Mouse (Mus musculus) heart, postnatal 0 days (tissue): ENCODE data around the gene Fxyd1.

ENCODE experiments used
- CTCF ChIP-seq: IDR thresholded peaks from 2 replicates; pipeline ENCODE4 v1.5.1; 2016; ENCODE audit warnings: antibody characterized with exemption, control low read depth, low read depth
- EP300 ChIP-seq: IDR thresholded peaks from 2 replicates; pipeline ENCODE4 v1.6.1; 2016; ENCODE audit warnings: antibody characterized with exemption, low read depth

GRCm38 (mm10) chr7:31017104-31017901 is 39.7 kb downstream of the Fxyd1 start:
- TF ChIP-seq CTCF (no peak), EP300 (no peak)
